Mouse (Mus musculus): ENCODE results near the gene Frmd3.

GRCm38 (mm10) chr4:74222360-74222759 lies 209.1 kb downstream of the Frmd3 start:
- no peak for TF ChIP-seq POLR2A (IDR thresholded peaks at IDR 0.05; ENCODE audit: insufficient read length, low read depth)
- TF ChIP-seq CEBPB (IDR thresholded peaks at IDR 0.05; ENCODE audit: insufficient read depth, poor library complexity, severe bottlenecking), result no peak
- no peak for TF ChIP-seq TCF12 (IDR thresholded peaks at IDR 0.05; ENCODE audit: insufficient read depth, poor library complexity, severe bottlenecking)
- no peak for TF ChIP-seq E2F4 (IDR thresholded peaks at IDR 0.05; ENCODE audit: insufficient read depth)
